Mouse (Mus musculus) G1E (cell line): ENCODE measurements around the gene Timp3.

ENCODE experiments used
- CTCF ChIP-seq: IDR thresholded peaks from 2 replicates; pipeline ENCODE4 v1.5.1; 2012; ENCODE audit warnings: low read depth, low read length, inconsistent platforms, mixed read lengths
- GATA1 ChIP-seq: IDR thresholded peaks from 2 replicates; pipeline ENCODE4 v1.6.1; 2012; ENCODE audit warnings: borderline replicate concordance, low read length, inconsistent platforms, mixed read lengths
- POLR2AphosphoS5 ChIP-seq: IDR thresholded peaks from 2 replicates; pipeline ENCODE4 v1.6.1; 2012; ENCODE audit warnings: low read depth, low read length, inconsistent platforms; ENCODE audit not compliant: insufficient replicate concordance
- TAL1 ChIP-seq: conservative IDR thresholded peaks from 2 replicates; pipeline ENCODE4 v1.6.1; 2012; ENCODE audit warnings: low read depth, low read length, inconsistent platforms, mixed read lengths

DNA sequence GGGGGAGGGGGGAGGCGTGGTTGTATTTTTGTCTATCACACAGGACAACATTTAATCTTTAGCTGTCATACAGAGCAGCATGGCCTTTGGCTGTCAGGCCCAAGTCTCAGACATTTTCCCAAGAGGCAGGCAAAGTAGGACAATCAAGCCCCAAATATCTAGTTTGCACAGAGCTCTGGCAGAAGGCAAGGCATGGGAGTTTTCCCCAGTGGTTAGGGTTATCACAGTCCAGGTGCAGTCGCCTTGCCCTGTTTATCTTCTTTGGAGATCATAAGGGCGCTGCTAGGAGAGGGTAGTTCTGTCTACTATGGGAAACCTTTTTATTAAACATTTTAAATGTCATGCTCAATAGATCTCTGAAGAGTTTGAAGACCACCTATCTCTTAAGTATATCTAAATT lies 92.2 kb downstream of the Timp3 start:
- TF ChIP-seq CTCF: no peak
- TF ChIP-seq GATA1: no peak
- no peak for TF ChIP-seq TAL1
- TF ChIP-seq POLR2AphosphoS5: no peak
